Mouse (Mus musculus): ENCODE data around the gene Egr2. TPM values are rescaled to one million over a fixed set of nuclear protein-coding genes. Genes with fewer than 3 reads are reported as not detected.

Gene Egr2
- total RNA-seq (2015) (1.0 and 1.2 TPM in 2 replicates), total RNA-seq (2017) (1.4 and 13.3 TPM in 2 replicates)

GRCm38 (mm10) chr10:67535256-67535655, at the start of gene Egr2:
TSS of gene Egr2 (plus strand) at chr10:67535475.
- no peak for ATAC-seq (ENCODE audit: poor library complexity, severe bottlenecking)

DNA sequence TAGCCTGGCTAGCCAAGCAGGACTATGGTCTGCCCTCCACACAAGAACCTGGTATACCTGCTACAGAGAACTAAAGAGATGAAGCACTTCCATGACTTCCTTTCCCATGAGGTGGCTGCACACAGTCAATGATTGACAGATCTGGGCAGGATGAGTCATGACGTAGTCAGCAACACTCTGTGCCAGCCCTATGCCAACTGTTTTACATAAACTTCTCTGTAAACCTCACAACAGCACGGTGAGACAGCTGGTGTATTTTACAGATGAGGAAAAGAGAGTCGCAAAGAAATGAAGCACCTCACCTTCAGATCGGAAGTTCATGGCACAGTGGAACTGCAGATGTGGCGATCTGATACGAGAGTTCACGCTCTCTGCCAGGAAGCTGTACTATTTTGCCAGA, 47.8 kb upstream of the Egr2 start:
- ATAC-seq (ENCODE audit: poor library complexity, severe bottlenecking): no peak

- ATAC-seq (ENCODE audit: poor library complexity, severe bottlenecking): peak; percentile 64
Measured at GRCm38 (mm10) chr10:67489836-67490235, 45.4 kb upstream of the Egr2 start.

GRCm38 (mm10) chr10:67490632-67491031, 44.6 kb upstream of the Egr2 start:
- peak; percentile 44 for ATAC-seq (ENCODE audit: poor library complexity, severe bottlenecking)

DNA sequence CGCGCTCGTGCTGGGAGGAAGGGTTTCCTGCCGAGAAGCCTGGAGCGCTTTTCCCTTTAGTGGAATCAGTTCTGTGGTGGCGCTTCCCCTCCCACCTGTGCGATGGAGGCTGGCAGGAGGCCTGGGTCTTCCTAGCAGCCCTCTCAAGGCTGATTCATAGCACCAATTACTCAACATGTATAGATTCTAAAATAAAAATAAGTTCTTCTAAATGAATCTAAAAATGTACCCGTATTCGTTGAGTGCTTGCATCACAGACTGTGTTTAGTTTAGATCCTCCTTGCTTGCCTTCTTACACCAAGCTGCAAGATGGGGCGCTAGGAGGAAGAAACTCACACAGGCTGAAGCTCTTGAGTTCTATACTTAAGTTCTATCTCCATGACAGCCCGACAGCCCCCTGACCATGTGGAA, 43.1 kb upstream of the Egr2 start:
- ATAC-seq (ENCODE audit: poor library complexity, severe bottlenecking): no peak

GRCm38 (mm10) chr10:67493556-67493955, 41.7 kb upstream of the Egr2 start:
- ATAC-seq (ENCODE audit: poor library complexity, severe bottlenecking): no peak

- ATAC-seq (ENCODE audit: poor library complexity, severe bottlenecking): no peak
Measured at GRCm38 (mm10) chr10:67497144-67497892, 38.0 kb upstream of the Egr2 start.

- no peak for ATAC-seq (ENCODE audit: poor library complexity, severe bottlenecking)
Measured at GRCm38 (mm10) chr10:67497951-67498350, 37.3 kb upstream of the Egr2 start.

DNA sequence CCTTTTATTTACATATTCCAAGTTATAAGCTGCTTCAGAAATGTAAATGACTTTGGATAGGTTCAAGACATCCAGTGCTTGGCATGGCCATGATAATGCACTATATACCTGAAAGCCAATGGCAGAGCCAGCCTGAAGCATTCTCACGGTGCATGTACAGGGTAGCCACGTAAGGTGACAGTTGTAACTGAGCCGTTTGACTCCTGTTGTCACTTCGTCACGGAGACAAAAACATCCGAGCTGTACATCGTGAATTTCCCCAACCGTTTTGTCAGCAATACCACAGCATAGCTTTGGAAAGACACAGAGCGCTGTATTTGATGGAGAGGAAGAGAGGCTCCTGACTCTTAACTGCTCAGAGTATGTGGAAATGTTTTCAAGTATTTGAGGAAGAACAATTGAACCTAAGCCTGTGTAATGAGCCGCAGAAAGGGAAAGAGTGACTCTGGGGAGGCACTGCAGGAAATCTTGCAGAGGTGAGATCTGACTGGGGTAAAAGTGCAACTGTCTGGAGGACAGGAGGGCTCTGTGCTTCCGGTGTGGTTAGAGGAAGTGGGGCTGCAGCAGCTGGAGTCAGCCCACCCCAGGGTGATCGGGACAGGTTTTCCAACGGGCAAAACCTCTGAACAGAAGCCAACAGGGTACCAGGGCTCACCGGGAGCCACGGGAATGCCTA, 31.8 kb upstream of the Egr2 start:
- ATAC-seq (ENCODE audit: poor library complexity, severe bottlenecking): peak; percentile 84

GRCm38 (mm10) chr10:67504046-67504445, 31.2 kb upstream of the Egr2 start:
- ATAC-seq (ENCODE audit: poor library complexity, severe bottlenecking): peak; percentile 44

DNA sequence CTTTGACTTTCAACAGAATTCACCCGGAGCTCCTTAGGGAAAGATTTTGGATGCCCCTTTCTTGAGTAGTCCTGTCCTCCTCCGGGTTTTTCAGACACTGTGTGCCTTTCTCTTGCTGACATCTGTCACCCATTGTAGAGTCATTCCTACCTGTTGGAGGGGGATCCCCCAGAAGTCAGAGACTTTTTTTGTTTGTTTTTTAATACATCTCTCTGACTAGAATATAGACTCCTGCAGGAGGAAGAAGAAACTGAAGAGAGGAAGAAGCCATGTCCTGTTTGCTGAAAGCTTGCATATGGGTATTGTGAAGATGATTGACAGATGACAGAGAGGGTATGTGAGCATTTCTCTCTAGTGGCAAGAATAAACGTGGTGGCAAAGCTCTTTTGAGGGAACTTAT, 30.0 kb upstream of the Egr2 start:
- ATAC-seq (ENCODE audit: poor library complexity, severe bottlenecking): no peak

DNA sequence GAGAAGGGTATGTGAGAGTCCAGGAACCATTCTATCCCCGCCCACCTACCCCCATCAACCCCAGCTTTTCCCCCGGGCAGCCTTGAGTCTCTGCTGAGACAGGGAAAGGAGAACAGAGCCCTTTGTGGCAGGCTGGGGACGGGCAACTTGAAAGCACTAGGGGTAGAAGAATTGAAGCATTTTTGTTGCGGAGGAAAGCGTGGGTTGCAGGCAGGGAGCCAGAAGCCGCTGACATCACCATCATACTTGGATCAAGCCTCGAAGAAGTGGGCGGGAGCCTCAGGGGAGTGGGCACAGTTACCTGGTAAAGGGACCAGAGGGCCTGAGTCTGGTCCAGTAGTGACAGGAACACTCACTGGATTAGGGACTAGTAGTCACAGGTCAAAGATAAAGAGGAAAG, 23.1 kb upstream of the Egr2 start:
- ATAC-seq (ENCODE audit: poor library complexity, severe bottlenecking): no peak

- ATAC-seq (ENCODE audit: poor library complexity, severe bottlenecking): no peak
Measured at GRCm38 (mm10) chr10:67512871-67513270, 22.4 kb upstream of the Egr2 start.

DNA sequence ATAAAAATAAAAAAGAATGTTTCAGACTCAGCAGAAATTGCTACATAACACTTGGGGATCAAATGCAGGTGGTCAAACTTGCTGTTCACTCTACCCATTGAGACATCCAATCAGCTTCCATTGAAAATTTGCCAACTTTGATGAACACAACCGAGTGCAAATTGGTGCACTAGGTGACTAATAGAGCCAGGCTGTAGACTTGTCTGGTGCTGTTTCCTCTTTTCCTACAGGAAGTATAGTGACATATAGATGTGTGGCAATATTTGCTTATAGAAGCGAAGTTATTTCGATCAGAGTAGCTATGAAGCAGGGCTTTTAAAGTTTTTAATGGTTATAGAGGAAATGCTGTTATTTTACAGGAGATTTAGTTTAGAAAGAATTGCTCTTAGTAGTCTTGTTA, 16.5 kb upstream of the Egr2 start:
- peak; percentile 91 for ATAC-seq (ENCODE audit: poor library complexity, severe bottlenecking)

GRCm38 (mm10) chr10:67524130-67524529, 11.1 kb upstream of the Egr2 start:
- no peak for ATAC-seq (ENCODE audit: poor library complexity, severe bottlenecking)

GRCm38 (mm10) chr10:67524694-67525093, 10.6 kb upstream of the Egr2 start:
- ATAC-seq (ENCODE audit: poor library complexity, severe bottlenecking): no peak

DNA sequence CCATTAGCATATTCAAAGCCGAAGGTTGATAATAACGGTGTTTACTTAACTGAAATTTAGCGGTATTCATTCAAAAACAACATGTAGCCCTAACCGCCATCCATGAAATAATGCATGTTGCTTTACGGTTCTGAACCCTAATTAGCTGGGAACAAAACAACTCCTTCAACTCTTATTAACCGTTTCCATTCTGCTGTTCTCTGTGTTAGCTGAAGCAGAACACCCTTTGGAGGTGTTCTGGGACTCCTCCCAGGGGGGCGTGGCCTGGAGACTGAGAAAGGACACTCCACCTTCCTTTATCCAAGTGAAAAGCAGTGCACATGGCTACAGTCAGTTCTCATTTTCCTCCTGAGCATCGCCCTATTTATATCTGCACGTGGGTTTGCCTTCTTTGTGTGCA, 8.8 kb upstream of the Egr2 start:
- ATAC-seq (ENCODE audit: poor library complexity, severe bottlenecking): no peak

GRCm38 (mm10) chr10:67529769-67530168, 5.5 kb upstream of the Egr2 start:
- ATAC-seq (ENCODE audit: poor library complexity, severe bottlenecking): no peak

DNA sequence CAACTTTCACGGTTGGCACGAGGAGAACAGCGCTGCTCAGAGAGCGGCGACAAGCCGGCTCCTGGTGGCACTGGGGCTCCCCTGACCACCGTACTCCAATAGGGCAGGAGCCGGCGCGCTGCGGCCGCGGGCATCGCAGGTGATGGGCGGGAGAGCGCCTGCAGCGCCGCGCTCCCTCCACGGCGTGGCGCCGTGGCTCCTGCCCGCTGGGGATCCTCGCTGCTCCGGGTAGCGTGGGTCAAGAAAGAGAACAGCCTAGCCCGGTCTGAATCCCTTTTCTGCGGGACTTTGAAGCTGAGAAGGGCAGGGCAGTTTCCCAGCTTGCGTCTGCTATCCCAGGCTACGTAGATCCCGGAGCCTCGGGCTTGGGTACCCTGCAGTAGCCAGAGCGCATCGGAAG, 697 bp downstream of the Egr2 start:
- ATAC-seq (ENCODE audit: poor library complexity, severe bottlenecking): peak; percentile 67

GRCm38 (mm10) chr10:67536621-67537141, 1.4 kb downstream of the Egr2 start:
- peak; percentile 14 for ATAC-seq (ENCODE audit: poor library complexity, severe bottlenecking)

GRCm38 (mm10) chr10:67537151-67537994, 2.1 kb downstream of the Egr2 start:
- peak; percentile 75 for ATAC-seq (ENCODE audit: poor library complexity, severe bottlenecking)
